Mouse (Mus musculus) forebrain, postnatal 0 days (tissue): ENCODE measurements around the gene Ccdc124. TPM values are rescaled to one million over a fixed set of nuclear protein-coding genes. Genes with fewer than 3 reads are reported as not detected.
"Not testable (repeated sequence)": the region's sequence is repeated elsewhere in the genome, so short reads cannot be mapped to it uniquely, and the experiment has no call there.

Source experiments
- ATAC-seq: fragments of 200-750 bp; cut with Nextera tagmentation; 2 replicates; pipeline ENCODE4 v1.8.0; 2017; ENCODE audit warnings: mild to moderate bottlenecking, moderate library complexity
- DNase-seq: peaks from one replicate; pipeline ENCODE4 v3.0.0-alpha.2; 2015
- H3K27ac ChIP-seq: fragments of 300-500 bp; sonication (generic); 2 replicates; pipeline ENCODE4 v1.5.1; 2014; ENCODE audit warnings: low read depth, mild to moderate bottlenecking, antibody characterized with exemption, low read length, moderate library complexity, mixed read lengths
- H3K27me3 ChIP-seq: fragments of 300-500 bp; sonication (generic); 2 replicates; pipeline ENCODE4 v1.6.1; 2014; ENCODE audit warnings: mild to moderate bottlenecking, low read length, mixed read lengths; ENCODE audit not compliant: insufficient read depth
- H3K36me3 ChIP-seq: fragments of 300-500 bp; sonication (generic); 2 replicates; pipeline ENCODE4 v1.6.1; 2014; ENCODE audit warnings: mild to moderate bottlenecking, moderate library complexity; ENCODE audit not compliant: insufficient read depth
- H3K4me1 ChIP-seq: fragments of 300-500 bp; sonication (generic); 2 replicates; pipeline ENCODE4 v1.6.1; 2014; ENCODE audit warnings: antibody characterized with exemption; ENCODE audit not compliant: insufficient read depth
- H3K4me2 ChIP-seq: fragments of 300-500 bp; sonication (generic); 2 replicates; pipeline ENCODE4 v1.6.1; 2014; ENCODE audit warnings: low read depth, mild to moderate bottlenecking, moderate library complexity
- H3K4me3 ChIP-seq: fragments of 300-500 bp; sonication (generic); 2 replicates; pipeline ENCODE4 v1.5.1; 2014; ENCODE audit warnings: low read depth, low read length, mixed read lengths
- H3K9ac ChIP-seq: fragments of 300-500 bp; sonication (generic); 2 replicates; pipeline ENCODE4 v1.6.1; 2014; ENCODE audit warnings: mild to moderate bottlenecking
- H3K9me3 ChIP-seq: fragments of 300-500 bp; sonication (generic); 2 replicates; pipeline ENCODE4 v1.6.1; 2016; ENCODE audit warnings: low read length
- CTCF ChIP-seq: sonication (generic); IDR thresholded peaks from 2 replicates; pipeline ENCODE4 v1.5.1; 2016; ENCODE audit warnings: antibody characterized with exemption, control low read depth, low read depth
- WGBS: fragments of 180-500 bp; shearing (Covaris S2); extraction: QIAGEN DNeasy Blood & Tissue Kit; methylation state at CpG from one replicate; pipeline ENCODE4 v1.1.7; 2014; 5-methylcytosine and 5-hydroxymethylcytosine counted together
- polyA plus RNA-seq: library from polyadenylated mRNA; unstranded; fragments of >200 nt; fragmentation: Nextera tagmentation; extraction: Ambion mirVana; gene quantifications from 2 replicates; pipeline ENCODE4 v1.2.1, GENCODE M21; 2015
- total RNA-seq: library from RNA; depleted of rRNA; stranded (reverse); fragments of >200 nt; gene quantifications from 2 replicates; pipeline ENCODE4 v1.2.3, GENCODE M21; 2014

The Ccdc124 gene
- total and polyA plus RNA-seq, 2 experiments from 2014 or later: 34.7 to 161 TPM

DNA sequence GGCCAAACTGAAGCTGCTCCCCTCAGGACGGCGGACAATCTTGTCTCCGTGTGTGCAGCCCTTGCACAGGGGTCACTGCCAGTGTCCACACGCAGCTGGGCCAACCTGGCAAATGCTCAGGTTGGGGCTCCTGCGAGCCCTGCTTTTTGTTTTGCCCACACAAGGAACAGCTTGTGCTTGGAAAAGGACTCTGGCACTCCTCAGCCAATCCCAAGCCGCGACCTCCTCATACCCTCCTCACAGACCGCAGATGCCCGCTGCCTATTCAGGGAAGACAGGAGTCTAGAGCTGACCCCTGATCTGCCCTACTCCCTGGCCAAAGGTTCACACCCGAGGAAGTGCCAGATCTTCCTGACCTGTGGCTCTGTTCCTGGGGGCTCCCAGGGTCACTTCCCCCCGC, 41.4 kb downstream of the Ccdc124 start:
- Histone ChIP-seq H3K27ac (no peak overlapping the region), H3K4me2 (no peak overlapping the region), H3K9me3 (no peaks in the 10 kb centered on the region), H3K4me1 (no peaks in the 10 kb centered on the region), H3K4me3 (no peak overlapping the region), H3K27me3 (no peaks in the 10 kb centered on the region), H3K36me3 (peaks cover 2% of the 10 kb centered on the region; the same call in 1 of the 2 replicates), H3K9ac (no peak overlapping the region)
- TF ChIP-seq CTCF: no peak
- DNase-seq: no peak
- 57% methylated on average over 11 of the region's 11 CpGs for WGBS
- no peak for ATAC-seq

- no peaks in the 10 kb centered on the region for H3K27me3 ChIP-seq
- no peaks in the 10 kb centered on the region for H3K4me1 ChIP-seq
- H3K4me3 ChIP-seq: no peak overlapping the region
- H3K9me3 ChIP-seq: no peaks in the 10 kb centered on the region
- ATAC-seq (no peak), DNase-seq (no peak)
- H3K27ac ChIP-seq: no peak overlapping the region
- 75% methylated on average over 8 of the region's 8 CpGs for WGBS
- no peak overlapping the region for H3K4me2 ChIP-seq
- H3K9ac ChIP-seq: no peak overlapping the region
- TF ChIP-seq CTCF: no peak
- peaks cover 2% of the 10 kb centered on the region; the same call in 1 of the 2 replicates for H3K36me3 ChIP-seq
Measured at GRCm38 (mm10) chr8:70831517-70831916, 42.2 kb downstream of the Ccdc124 start.

GRCm38 (mm10) chr8:70827796-70828195, 45.9 kb downstream of the Ccdc124 start:
- ATAC-seq: no peak
- TF ChIP-seq CTCF: no peak
- H3K27me3 ChIP-seq: no peaks in the 10 kb centered on the region
- no peaks in the 10 kb centered on the region for H3K9me3 ChIP-seq
- no peak overlapping the region for H3K4me2 ChIP-seq
- H3K27ac ChIP-seq: no peak overlapping the region
- no peaks in the 10 kb centered on the region for H3K4me1 ChIP-seq
- no peaks in the 10 kb centered on the region for H3K36me3 ChIP-seq
- H3K4me3 ChIP-seq: no peak overlapping the region
- no peak overlapping the region for H3K9ac ChIP-seq
- WGBS: 83% methylated on average over 1 of the region's 1 CpGs
- no peak for DNase-seq

DNA sequence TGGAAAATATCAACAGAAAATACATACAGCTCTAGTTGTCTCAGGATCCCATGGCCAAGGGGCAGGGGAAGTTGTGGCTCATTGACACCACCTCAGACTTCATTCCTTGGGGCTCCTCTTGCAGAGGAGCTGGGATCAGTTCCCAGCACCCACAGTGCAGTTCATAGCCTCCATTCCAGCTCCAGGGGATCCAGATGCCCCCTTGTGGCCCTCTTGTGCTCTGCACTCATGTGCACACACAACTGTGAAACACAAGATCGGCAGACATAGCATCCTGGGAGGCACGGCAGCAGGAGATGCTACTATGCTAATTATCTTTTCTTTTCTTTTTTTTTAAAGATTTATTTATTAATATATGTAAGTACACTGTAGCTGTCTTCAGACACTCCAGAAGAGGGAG, 46.7 kb downstream of the Ccdc124 start:
- ATAC-seq: no peak

GRCm38 (mm10) chr8:70825816-70826215, 47.9 kb downstream of the Ccdc124 start:
- DNase-seq (no peak), ATAC-seq (no peak)
- H3K4me2 ChIP-seq: no peak overlapping the region
- no peak overlapping the region for H3K27ac ChIP-seq
- H3K4me1 ChIP-seq: no peaks in the 10 kb centered on the region
- 85% methylated on average over 8 of the region's 8 CpGs for WGBS
- H3K4me3 ChIP-seq: no peak overlapping the region
- H3K27me3 ChIP-seq: peaks cover 10% of the 10 kb centered on the region
- H3K9me3 ChIP-seq: no peaks in the 10 kb centered on the region
- TF ChIP-seq CTCF: no peak
- H3K36me3 ChIP-seq: no peaks in the 10 kb centered on the region
- no peak overlapping the region for H3K9ac ChIP-seq

More for the DNA sequence above, 46.7 kb downstream of the Ccdc124 start:
- 90% methylated on average over 2 of the region's 2 CpGs for WGBS
- Histone ChIP-seq H3K4me1 (no peaks in the 10 kb centered on the region), H3K4me2 (no peak overlapping the region), H3K4me3 (no peak overlapping the region), H3K9me3 (no peaks in the 10 kb centered on the region), H3K27ac (no peak overlapping the region), H3K36me3 (no peaks in the 10 kb centered on the region), H3K9ac (no peak overlapping the region), H3K27me3 (no peaks in the 10 kb centered on the region)
- 0 out of 2 replicates have a peak, but pooled peaks have one; percentile 14 for TF ChIP-seq CTCF
- DNase-seq: no peak

DNA sequence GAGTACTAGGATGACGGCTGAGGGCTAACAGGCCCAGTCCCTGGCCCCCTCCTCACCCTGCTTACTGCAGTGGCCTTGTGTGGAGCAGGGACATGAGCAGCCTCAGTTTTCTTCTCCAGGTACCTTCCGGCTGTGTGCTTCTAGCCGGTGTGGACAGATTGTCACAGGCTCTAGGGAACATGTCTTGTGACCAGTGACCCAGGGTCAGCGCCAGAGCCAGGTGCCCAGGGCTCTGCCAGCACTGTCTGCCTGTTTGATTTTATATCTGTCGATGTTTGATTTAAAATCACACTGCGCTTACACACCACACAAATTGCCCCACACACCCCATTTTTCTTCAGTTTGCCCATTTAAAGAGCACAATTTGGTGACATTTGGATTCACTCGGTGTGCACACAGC, 49.9 kb downstream of the Ccdc124 start:
- Histone ChIP-seq H3K4me1 (no peaks in the 10 kb centered on the region), H3K9ac (no peak overlapping the region), H3K9me3 (0 out of 2 replicates have a peak, but pooled peaks cover 5% of the 10 kb centered on the region), H3K27me3 (peaks cover 16% of the 10 kb centered on the region), H3K36me3 (no peaks in the 10 kb centered on the region), H3K4me3 (no peak overlapping the region), H3K4me2 (no peak overlapping the region), H3K27ac (no peak overlapping the region)
- TF ChIP-seq CTCF: no peak
- no peak for ATAC-seq
- WGBS: 89% methylated on average over 7 of the region's 7 CpGs
- no peak for DNase-seq

DNA sequence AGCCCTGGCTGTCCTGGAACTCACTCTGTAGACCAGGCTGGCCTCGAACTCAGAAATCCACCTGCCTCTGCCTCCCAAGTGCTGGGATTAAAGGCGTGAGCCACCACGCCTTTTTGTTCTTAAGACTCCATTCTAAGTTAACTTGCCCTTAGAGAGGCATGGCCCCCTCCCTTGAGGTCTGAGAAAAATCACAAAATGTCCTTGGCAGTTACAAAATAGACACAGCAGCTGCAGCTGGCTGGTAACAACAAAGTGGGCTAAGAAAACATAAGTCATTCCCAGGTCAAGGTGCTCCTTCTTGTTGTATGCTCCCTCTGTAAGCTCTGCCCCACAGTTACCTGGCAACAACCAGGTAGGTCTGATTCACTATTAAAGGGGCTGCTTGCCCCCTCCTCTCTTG, 51.1 kb downstream of the Ccdc124 start:
- not testable (repeated sequence) for DNase-seq, ATAC-seq, H3K4me1 ChIP-seq, H3K27ac ChIP-seq, H3K36me3 ChIP-seq, H3K4me3 ChIP-seq, H3K9ac ChIP-seq, H3K4me2 ChIP-seq, H3K9me3 ChIP-seq
- WGBS: 77% methylated on average over 2 of the region's 3 CpGs
- H3K27me3 ChIP-seq: peaks cover 16% of the 10 kb centered on the region
